Mouse (Mus musculus) testis, adult 2 months (tissue): ENCODE measurements around the gene Ndel1.

Experiments
- CTCF ChIP-seq: fragments of 200-500 bp; IDR thresholded peaks from 2 replicates; pipeline ENCODE4 v1.5.1; 2012; ENCODE audit warnings: low read depth, mild to moderate bottlenecking, inconsistent platforms, low read length, moderate library complexity; ENCODE audit not compliant: control insufficient read depth, insufficient read depth, insufficient replicate concordance
- POLR2A ChIP-seq: fragments of 200-500 bp; IDR thresholded peaks from 2 replicates; pipeline ENCODE4 v1.6.1; 2012; ENCODE audit warnings: low read depth, mild to moderate bottlenecking, inconsistent platforms, low read length, moderate library complexity; ENCODE audit not compliant: control insufficient read depth

GRCm38 (mm10) chr11:68893911-68894464 lies 22.3 kb upstream of the Ndel1 start:
- TF ChIP-seq POLR2A = no peak
- TF ChIP-seq CTCF = no peak
